Mouse (Mus musculus): ENCODE measurements around the gene Cttn.

The Cttn gene

GRCm38 (mm10) chr7:144470545-144471059 is at the start of gene Cttn:
Gene Cttn, minus strand, starts transcription at chr7:144471009.
- peak; percentile 16 for DNase-seq (ENCODE audit: low read depth, low spot score)

DNA sequence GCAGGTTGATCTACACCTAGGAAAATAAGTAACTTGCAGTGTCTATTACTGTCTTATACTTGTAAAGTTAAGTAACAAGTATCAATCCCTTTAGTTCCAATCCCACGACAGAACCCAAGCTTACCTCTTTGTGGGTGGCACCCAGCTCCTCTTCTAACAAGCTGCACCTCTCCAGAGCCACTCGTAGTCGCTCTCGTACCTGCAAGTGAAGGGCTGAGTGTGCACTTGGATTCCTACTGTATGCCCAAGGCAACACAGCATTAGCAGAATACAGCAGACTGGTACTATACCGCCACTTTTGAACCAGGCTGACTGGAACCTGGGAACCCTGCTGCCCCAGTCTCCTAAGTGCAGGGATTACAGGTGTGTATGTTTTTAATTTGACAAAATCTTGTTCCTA is 49.0 kb upstream of the Cttn start:
- DNase-seq (ENCODE audit: low read depth, low spot score): no peak

DNA sequence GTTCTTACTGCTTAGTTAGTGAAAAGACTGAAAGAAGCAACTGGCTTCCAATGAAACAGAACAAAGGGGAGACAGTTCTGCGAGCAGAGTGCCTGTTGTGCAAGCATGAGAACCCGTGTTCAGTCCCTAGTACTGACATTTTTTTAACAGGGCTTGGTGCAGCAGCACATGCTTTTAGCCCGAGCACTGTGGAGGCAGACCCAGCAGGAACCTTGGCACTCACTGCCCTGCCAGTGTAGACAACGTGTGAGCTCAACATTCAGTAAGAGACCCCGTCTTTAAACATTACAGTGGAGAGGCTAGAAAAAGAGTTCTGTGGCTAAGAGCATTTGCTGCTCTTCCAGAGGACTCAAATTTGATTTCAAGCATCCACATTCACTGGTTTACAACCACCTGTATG is 45.9 kb upstream of the Cttn start:
- DNase-seq (ENCODE audit: low read depth, low spot score): no peak

DNA sequence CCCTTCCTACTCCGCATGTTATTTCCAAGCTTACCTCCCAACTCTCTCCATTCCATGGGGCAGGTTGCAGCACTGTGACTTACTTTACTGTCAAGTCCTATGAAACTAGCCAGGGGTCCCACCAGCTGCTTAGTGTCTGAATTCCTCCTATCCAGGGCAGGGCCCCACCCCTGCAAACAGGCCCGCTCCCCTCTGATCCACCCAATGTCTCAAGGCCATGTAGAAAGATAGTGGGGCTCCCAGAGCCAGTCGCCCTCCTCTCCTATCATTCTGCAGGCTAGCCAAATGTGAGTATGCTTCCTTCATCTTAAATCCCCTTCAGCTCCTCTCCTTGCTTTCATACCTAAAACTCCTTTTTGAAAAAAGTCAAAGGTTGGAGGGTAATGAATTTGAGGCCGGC is 38.3 kb upstream of the Cttn start:
- DNase-seq (ENCODE audit: low read depth, low spot score): no peak

DNA sequence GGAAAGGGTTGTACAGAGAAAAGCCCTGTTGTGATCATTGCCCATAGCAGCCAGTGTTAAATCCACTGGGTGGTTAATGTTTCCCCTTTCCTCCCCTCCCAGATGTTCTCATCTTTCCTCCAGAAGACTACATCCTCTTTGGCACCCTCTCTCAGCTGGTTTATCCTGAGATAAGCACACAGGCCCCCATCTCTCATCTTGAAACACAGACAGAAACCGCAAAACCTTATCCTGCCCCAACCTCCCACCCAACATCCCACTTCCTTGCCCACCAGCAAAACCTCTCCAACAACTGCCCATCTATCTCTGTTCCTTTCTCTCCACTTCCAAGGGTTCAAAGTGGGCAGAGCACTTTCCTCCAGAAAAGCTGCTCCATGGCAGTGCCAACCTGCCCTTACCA is 36.0 kb upstream of the Cttn start:
- DNase-seq (ENCODE audit: low read depth, low spot score): no peak

GRCm38 (mm10) chr7:144503959-144504358 is 33.1 kb upstream of the Cttn start:
- no peak for DNase-seq (ENCODE audit: low read depth, low spot score)

DNA sequence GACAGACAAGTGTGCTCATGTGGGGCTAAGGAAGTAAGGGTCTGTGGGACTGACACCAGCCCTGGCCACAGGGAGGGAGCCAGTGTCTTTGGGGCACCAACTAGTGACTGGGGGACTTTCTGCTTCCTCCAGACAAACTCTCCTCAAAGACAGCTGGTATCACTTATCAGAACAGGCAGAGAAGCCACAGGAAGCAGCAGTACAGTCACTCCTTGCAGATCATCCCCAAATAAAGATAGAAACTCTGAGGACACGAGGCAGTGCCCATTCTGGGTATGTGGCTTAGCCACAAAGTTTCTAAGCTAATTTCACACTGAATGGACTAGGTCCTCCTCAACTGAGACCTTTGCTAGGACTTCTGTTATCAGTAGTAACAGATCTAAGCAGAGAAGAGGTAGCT is 22.1 kb upstream of the Cttn start:
- DNase-seq (ENCODE audit: low read depth, low spot score): no peak

DNA sequence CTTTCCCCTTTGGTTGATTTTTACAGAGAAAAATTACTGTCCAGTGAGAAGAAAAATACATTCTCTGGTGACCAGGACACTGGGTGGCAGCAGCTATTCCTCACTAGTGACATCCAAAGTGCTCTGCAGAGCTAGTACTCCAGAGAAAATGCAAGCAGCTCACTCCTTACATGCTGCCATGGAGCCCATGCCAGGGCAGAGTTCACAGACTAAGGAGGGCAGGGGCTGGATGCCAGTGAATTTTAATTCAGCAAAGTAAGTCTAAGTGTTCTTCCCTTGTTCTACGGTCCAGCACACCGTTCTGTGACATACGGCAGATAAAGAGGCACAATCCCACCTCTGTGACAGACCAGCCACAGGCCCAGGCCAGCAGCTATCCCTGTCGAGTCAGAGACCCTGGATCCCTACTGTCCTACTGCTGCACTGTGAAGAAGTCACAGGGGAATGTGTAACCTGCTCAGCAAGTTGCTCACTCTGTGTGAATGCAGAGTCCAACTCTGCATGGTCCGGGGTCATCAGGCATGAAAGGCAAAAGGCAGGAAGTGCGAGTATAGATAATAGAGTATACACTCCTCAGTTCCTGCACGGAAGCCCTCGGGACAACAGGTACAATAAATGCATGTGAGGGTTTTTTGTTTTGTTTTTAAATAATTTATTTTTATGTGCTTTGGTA is 19.5 kb upstream of the Cttn start:
- DNase-seq (ENCODE audit: low read depth, low spot score): no peak

DNA sequence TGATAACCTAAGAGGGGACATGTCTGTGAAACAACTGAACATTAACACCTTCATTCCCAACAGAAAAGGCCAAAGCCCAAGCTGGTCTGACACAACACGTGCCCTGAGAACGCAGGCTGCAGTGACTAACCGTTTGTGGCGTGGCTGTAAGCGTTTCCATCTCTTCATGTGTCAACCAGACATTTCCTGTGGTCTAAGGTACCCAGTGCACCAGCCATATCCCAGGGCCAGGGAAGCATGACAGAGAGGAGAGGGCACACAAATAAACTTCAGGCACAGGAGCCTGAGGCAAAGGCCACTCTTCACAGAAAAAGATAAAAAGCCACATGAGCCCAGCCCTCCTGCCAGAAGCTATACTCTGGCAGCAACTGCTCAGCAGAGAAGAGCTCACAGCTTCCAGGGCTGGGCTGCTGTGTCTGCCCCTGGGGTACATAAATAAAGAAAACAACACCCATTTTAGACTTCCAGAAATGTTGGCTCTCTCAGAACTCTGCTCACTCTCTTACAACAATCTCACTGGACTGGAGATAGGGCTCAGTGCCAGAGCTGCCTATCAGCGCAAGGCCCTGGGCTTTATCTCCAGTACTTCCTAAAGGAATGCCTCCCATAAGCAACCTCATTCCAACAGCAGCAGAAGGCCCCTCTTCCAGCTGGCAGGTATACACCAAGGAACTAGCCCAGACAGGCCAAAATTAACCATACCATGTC is 18.4 kb upstream of the Cttn start:
- no peak for DNase-seq (ENCODE audit: low read depth, low spot score)

DNA sequence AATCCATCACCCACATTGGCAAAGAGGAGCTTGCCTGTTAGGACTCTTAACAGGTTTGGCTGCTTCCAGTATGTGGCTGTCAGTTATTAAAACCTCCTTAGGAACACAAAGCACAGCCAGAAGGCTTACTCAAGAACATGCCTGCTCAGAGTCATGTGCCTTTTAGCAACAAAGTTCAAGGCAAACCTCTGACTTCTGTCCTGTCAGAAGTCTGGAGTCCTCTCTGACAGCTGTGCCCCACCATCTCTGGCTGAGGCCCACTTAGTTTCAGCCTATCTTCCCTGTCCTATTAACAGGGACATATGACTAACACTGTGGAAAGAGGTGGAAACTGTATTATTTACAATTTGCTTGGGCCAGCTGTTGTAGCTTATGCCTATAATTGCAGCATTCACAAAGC is 9.5 kb upstream of the Cttn start:
- DNase-seq (ENCODE audit: low read depth, low spot score): no peak

GRCm38 (mm10) chr7:144479569-144479968 is 8.8 kb upstream of the Cttn start:
- DNase-seq (ENCODE audit: low read depth, low spot score): no peak

DNA sequence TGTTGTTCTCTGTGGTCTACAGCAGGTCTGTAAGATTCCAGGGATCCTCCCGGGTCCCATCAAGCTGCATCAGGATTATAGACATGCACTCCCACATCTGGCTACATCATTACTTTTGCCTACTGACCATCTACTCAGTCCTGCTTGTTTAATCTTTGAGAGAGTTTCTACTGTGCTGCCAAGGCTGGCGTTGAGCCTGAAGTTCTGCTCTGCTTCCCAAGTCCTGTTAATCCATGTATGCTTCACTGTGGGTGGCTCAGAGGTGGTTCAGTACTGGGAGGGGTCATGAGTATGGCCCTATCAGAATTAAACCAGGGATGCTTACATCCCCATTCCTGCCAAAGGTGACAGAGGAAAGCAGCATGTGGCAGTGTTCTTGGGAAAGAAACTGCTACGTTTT is 4.9 kb upstream of the Cttn start:
- no peak for DNase-seq (ENCODE audit: low read depth, low spot score)

DNA sequence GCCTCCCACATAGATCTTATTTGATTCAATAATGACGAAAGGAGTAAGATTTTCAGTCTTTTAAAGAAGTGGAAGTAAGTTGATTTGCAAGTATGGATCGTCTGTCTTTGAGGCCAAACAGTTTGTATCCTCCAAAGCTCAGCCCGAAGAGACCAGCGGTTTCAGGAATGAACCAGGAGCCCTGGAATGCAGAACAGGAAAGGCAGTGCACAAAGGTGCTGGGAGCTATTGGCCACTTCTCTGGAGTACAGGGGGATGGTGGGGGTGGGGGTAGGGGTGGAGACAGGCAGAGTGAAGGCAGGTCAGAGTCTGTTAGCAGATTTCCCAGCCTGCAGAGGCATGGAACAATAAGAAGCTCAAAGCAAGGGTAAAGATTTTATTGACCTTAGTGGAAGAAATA is 2.7 kb upstream of the Cttn start:
- DNase-seq (ENCODE audit: low read depth, low spot score): no peak

DNA sequence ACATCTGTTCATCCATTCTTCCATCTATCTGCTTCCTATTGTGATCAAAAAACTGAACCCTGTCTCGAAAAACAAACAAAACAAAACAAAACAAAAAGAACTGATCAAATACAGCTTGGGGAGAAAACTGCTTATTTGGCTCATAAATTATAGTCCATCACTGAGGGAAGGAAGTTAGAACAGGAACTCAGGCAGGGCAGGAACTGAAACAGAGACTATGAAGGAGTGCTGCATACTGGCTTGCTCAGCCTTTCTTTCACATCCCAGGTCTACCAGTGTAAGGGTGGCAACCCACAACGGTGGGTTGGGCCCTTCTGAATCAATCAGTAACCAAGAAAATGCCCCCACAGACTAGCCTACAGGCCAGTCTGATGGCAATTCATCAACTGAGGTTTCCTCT is 294 bp upstream of the Cttn start:
- no peak for DNase-seq (ENCODE audit: low read depth, low spot score)

DNA sequence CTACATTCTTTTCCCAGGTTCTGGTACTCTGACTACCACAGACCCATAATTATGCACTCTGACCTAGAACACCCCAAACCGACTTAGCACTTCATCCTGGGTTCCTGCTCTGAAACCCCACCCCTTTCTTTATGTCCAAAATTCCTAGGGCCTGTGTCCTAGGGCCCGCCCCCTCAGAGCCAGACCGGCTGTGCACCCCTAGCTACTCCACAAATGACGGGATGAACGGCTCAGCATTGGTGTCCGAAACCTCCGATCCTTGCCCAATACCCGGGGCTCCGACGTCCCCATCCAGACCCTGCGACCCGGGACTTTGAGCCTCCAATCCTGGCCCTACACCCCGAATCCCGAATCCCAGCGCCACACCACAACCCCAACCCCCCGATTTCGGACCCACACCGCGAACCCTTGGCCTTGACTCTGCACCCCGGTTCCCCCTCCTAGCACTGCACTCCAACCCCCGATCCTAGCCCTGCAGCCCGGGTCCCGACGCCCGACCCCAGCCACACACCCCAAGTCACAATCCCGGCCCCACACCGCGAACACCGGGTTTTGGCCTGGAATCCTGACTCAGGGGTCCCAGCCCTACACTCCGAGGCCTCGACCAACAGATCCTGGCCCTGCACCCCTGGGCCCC is 783 bp downstream of the Cttn start:
- DNase-seq (ENCODE audit: low read depth, low spot score): no peak

DNA sequence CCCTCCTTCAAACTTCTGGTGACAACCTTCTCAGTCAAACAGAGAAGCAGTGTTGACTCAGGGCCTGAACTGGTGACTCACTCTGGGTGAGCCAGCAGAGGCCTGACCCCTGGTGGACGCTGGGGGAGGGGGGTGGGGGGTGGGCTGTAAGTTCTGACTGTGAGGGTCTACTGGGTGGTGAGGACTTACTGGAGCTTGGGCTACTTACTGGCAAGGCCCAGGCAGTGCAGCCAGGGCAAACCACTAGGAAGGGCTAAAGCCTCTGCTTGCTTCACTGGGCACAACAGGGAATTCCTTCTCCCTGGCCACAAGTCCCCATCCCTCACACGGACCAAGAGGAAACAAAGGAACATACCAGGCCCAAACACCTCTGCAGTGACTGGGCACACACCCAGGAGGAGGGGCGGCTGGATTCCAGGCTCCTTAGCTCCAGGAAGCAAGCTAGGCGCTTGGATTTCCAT is 1.6 kb downstream of the Cttn start:
- no peak for DNase-seq (ENCODE audit: low read depth, low spot score)

- DNase-seq (ENCODE audit: low read depth, low spot score): no peak
Measured at GRCm38 (mm10) chr7:144468741-144469140, 2.1 kb downstream of the Cttn start.

- DNase-seq (ENCODE audit: low read depth, low spot score): no peak
Measured at GRCm38 (mm10) chr7:144462577-144462976, 8.2 kb downstream of the Cttn start.

DNA sequence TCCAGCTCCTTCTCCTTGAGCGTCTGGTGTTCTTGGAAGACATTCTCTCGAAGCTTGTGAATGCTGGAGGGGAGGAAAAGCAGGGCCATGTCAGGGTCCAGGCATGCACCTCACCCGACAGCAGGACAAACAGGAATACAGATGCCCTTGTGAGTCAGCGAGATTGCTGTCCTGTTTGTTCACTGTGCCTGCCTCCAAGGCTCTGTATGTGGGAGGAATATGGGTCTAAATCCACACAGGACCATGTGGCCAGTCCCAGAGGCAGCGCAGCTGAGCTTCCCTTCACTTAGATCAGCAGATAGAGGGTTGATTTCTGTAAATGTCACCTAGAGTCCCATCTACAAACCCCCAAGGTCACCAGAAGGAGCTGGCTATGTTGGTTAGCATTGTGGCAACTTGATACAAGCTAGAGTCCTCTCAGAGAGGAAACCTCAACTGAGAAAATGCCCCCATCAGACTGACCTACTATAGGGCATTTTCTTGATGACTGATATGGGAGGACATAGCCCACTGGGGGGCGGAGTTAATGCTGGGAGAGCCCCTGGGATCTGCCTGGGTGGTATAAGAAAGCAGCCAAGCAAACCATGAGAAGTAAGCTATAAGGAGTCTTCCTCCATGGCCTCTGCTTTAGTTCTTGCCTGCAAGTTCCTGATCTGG is 9.4 kb downstream of the Cttn start:
- no peak for DNase-seq (ENCODE audit: low read depth, low spot score)

DNA sequence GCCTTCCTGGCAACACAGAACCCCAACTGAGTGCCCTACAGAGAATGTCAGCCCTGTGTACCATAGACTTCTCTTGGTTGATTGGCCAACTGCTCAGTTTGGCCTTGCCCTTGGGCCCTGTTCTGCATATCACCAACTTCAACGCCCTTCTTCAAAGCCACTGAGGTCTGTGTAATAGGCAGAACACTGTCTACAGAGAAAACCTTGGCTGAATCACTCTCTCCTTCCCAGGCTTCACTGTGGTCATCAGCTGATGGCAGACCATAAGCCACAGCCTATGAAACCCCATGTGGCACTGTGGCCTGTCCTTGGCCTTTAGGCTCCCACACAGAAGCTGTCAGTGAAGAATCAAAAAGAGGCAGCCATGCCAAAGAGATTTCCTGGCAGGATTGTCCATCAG is 11.9 kb downstream of the Cttn start:
- no peak for DNase-seq (ENCODE audit: low read depth, low spot score)

GRCm38 (mm10) chr7:144450661-144451060 is 20.1 kb downstream of the Cttn start:
- no peak for DNase-seq (ENCODE audit: low read depth, low spot score)
